Mouse (Mus musculus): ENCODE data around the gene Gapvd1.

Gapvd1 gene

GRCm38 (mm10) chr2:34635249-34636165, 119.5 kb downstream of the Gapvd1 start:
- DNase-seq (ENCODE audit: extremely low read depth, low read depth) = no peak

DNA sequence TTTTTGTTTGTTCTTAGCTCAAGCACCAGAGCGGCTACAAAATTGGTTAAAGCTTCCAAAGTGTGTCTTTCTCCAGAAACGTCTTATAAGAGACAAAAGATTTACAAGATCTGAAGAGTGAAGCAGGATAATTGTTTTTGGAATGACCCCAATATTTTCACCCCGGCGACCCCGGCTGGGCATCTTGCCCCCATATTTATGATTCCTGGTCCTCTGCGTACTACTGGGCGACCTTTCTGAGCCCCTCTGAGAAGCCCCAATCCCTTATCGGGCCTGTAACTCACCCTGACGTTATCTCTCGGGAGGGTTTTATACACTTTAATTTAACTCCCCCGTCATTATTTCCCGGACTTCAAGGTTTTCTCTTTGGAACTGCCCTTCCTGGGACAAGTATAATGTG, 123.0 kb downstream of the Gapvd1 start:
- no peak for DNase-seq (ENCODE audit: extremely low read depth, low read depth)

GRCm38 (mm10) chr2:34630445-34630844, 124.6 kb downstream of the Gapvd1 start:
- DNase-seq (ENCODE audit: extremely low read depth, low read depth) = no peak

GRCm38 (mm10) chr2:34629758-34630157, 125.3 kb downstream of the Gapvd1 start:
- no peak for DNase-seq (ENCODE audit: extremely low read depth, low read depth)

DNA sequence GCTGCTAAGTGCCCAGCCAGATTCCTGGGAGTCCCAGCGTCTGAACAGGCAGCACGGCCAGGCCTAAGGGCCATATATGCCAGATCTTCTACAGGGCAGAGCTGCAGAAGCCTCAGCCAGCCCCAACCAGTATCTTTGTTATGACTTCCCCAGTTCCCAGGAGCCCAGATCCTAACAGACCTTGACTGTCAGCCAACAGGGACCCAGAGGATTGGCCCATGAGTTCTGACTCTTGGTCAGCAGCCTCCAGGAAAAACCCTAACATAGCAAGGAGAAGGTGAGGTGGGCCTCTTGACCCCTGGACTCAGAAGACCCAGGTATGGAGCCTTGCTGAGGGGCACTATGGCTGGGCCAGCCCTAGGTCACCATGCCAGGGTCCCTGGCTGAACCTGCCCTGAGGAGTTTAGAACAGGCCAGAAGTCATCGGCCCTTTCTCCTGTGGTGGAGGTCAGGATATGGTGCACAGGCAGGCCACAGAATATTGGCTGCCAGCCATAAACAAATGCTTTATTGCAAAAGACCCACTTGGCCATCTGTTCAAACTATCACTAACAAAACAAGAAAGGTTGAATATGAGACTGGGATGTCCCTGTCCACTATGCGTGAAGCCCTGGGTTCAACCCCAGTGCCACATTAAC, 126.0 kb downstream of the Gapvd1 start:
- no peak for DNase-seq (ENCODE audit: extremely low read depth, low read depth)

DNA sequence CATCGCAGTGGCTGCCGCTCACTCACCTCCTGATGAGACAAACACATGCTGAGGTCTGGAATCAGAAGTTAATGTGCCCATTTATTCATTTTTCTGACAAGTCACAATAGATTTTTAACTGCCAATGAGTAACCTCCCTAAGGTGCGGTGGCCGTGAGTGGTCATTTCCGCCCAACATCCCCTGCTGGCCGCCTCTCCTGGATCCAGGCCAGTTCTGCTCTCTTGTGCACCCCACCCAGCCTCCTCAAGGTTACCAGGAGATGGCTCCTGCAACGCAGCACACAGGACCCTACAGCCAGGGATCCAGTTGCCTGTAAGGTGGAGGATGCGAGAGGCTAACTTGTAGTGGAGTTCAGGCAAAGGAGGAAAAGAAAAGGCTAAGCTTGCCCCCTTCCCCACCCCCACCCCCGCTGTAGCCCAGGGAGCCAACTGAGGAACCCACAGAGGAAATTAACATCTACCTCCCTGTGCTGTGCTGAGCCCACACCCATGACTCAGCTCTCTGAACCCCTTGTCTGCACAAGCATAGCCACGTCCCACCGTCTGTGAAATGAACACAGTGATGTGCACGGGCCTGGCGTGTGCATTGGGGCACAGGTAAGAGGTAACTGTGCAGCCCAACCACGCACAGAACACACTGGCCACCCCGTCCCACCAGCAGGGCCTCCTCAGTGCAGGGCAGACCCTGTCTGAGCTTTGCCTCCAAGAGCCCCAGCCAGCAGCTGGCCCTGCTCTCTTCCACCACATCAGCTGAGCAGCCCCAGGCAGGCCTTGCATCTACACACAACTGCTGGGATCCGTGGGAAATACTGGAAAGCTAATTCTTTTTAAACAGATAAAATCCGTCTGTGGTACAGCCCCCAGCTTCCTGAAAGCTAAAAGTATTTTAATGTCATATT, 127.5 kb downstream of the Gapvd1 start:
- no peak for DNase-seq (ENCODE audit: extremely low read depth, low read depth)

All from MEL-GATA-1-ER (cell line).